Comparison of ENCODE assay signal across 9 mouse cellular contexts in the genomic region with DNA sequence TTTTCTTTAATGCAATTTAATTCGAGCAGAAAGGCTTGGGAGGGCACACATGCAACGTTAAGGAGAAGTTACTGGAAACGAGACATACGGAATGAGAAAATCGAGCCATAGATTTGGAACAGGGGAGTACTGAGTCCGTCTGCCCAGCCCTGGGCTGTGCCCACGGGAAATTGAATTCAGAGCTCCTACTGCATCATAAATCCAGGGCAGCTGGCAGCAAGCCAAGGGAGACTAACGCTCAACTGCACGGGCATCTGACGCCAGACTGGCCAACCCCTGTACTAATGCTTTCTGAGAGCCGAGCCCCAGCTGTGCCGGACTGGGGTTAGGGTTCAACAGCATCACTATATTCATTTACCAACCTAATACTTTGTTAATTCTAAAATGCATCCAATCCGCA. TPM values are rescaled to one million over a fixed set of nuclear protein-coding genes. Genes with fewer than 3 reads are reported as not detected.
DNase-seq lines count a peak whose midpoint lies in the region; ATAC-seq and TF ChIP-seq lines count a peak whose summit lies in the region.
"Had no signal": no experiment of that assay in that cellular context is flagged by ENCODE, and none has a peak within 500 bp of the region (broad histone marks: within the 10 kb centered on the region; RNA-seq: fewer than 3 reads in every experiment).

No protein-coding gene starts in this region.

- peaks cover 20% of the 10 kb centered on the region for H3K4me1 ChIP-seq in forebrain, embryonic 13.5 days
- peaks cover 26% of the 10 kb centered on the region for H3K4me1 ChIP-seq in forebrain, embryonic 15.5 days
- H3K4me1 ChIP-seq in kidney, embryonic 14.5 days (ENCODE audit: control insufficient read depth, insufficient read depth, low read length), result peaks cover 36% of the 10 kb centered on the region
- H3K4me1 ChIP-seq in midbrain, postnatal 0 days (ENCODE audit: insufficient read depth, low read length), result peaks cover 10% of the 10 kb centered on the region; the same call in 1 of the 2 replicates
- peaks cover 16% of the 10 kb centered on the region for H3K4me1 ChIP-seq in forebrain, embryonic 16.5 days (replicated peaks; ENCODE audit: control insufficient read depth, insufficient read depth, low read length)

- no peak overlapping the region for H3K27ac ChIP-seq in forebrain, embryonic 13.5 days
- H3K27ac ChIP-seq in forebrain, embryonic 15.5 days (replicated peaks), result no peak overlapping the region
- no peak overlapping the region for H3K27ac ChIP-seq in kidney, embryonic 14.5 days (ENCODE audit: low read depth, low read length)
- no peak overlapping the region for H3K27ac ChIP-seq in midbrain, postnatal 0 days (ENCODE audit: low read depth, low read length)
- H3K27ac ChIP-seq in forebrain, embryonic 16.5 days (ENCODE audit: low read length), result no peak overlapping the region
- H3K27ac ChIP-seq: left cerebral cortex, adult 2 months had no signal

- DNase-seq in urinary bladder, postnatal 14 days (ENCODE audit: low spot score), result peak; percentile 69
- no peak for DNase-seq in urinary bladder, adult 18-20 months (ENCODE audit: low spot score in 2 of 2)
- DNase-seq in midbrain, postnatal 0 days (ENCODE audit: low spot score), result peak; percentile 67
- no peak for DNase-seq in heart, postnatal 36 days

- 46% methylated on average over 13 of the region's 13 CpGs for WGBS in forebrain, embryonic 13.5 days
- WGBS in forebrain, embryonic 15.5 days, result 41% methylated on average over 13 of the region's 13 CpGs
- WGBS in kidney, embryonic 14.5 days, result 11% methylated on average over 13 of the region's 13 CpGs
- WGBS in midbrain, postnatal 0 days, result 29% methylated on average over 13 of the region's 13 CpGs
- 40% methylated on average over 13 of the region's 13 CpGs for WGBS in forebrain, embryonic 16.5 days

- H3K27me3 ChIP-seq in forebrain, embryonic 13.5 days, result no peaks in the 10 kb centered on the region
- no peaks in the 10 kb centered on the region for H3K27me3 ChIP-seq in forebrain, embryonic 15.5 days
- H3K27me3 ChIP-seq in kidney, embryonic 14.5 days (ENCODE audit: control insufficient read depth, insufficient read depth, low read length), result no peaks in the 10 kb centered on the region
- H3K27me3 ChIP-seq in midbrain, postnatal 0 days (ENCODE audit: insufficient read depth, low read length), result no peaks in the 10 kb centered on the region
- H3K27me3 ChIP-seq in forebrain, embryonic 16.5 days (replicated peaks; ENCODE audit: control insufficient read depth, insufficient read depth, low read length), result no peaks in the 10 kb centered on the region

- TF ChIP-seq CTCF in midbrain, postnatal 0 days (IDR thresholded peaks at IDR 0.05), result no peak

- H3K9ac ChIP-seq in forebrain, embryonic 13.5 days, result no peak overlapping the region
- no peak overlapping the region for H3K9ac ChIP-seq in forebrain, embryonic 15.5 days (replicated peaks)
- H3K9ac ChIP-seq in kidney, embryonic 14.5 days (ENCODE audit: low read depth, low read length), result no peak overlapping the region
- no peak overlapping the region for H3K9ac ChIP-seq in midbrain, postnatal 0 days (replicated peaks; ENCODE audit: low read length, poor library complexity, severe bottlenecking)
- no peak overlapping the region for H3K9ac ChIP-seq in forebrain, embryonic 16.5 days (replicated peaks; ENCODE audit: low read depth, low read length)

- ATAC-seq in forebrain, embryonic 13.5 days, result 0 out of 2 replicates have a peak, but pooled peaks have one; percentile 12
- ATAC-seq in forebrain, embryonic 15.5 days (replicated peaks), result no peak
- peak; percentile 44 for ATAC-seq in kidney, embryonic 14.5 days (ENCODE audit: low FRiP score, low TSS enrichment)
- ATAC-seq in midbrain, postnatal 0 days (ENCODE audit: low FRiP score), result no peak
- no peak for ATAC-seq in forebrain, embryonic 16.5 days

- no peak overlapping the region for H3K4me2 ChIP-seq in forebrain, embryonic 13.5 days
- H3K4me2 ChIP-seq in forebrain, embryonic 15.5 days (replicated peaks), result no peak overlapping the region
- 0 out of 2 replicates have a peak overlapping the region, but pooled peaks have one; percentile 15 for H3K4me2 ChIP-seq in kidney, embryonic 14.5 days (replicated peaks; ENCODE audit: low read depth, low read length)
- H3K4me2 ChIP-seq in midbrain, postnatal 0 days (ENCODE audit: low read depth, low read length, poor library complexity, severe bottlenecking), result no peak overlapping the region
- no peak overlapping the region for H3K4me2 ChIP-seq in forebrain, embryonic 16.5 days (ENCODE audit: low read length)

- no peaks in the 10 kb centered on the region for H3K36me3 ChIP-seq in forebrain, embryonic 13.5 days (ENCODE audit: poor library complexity, severe bottlenecking)
- H3K36me3 ChIP-seq in forebrain, embryonic 15.5 days, result no peaks in the 10 kb centered on the region
- no peaks in the 10 kb centered on the region for H3K36me3 ChIP-seq in kidney, embryonic 14.5 days (ENCODE audit: control insufficient read depth, insufficient read depth, low read length)
- no peaks in the 10 kb centered on the region for H3K36me3 ChIP-seq in midbrain, postnatal 0 days (ENCODE audit: insufficient read depth, low read length)
- no peaks in the 10 kb centered on the region for H3K36me3 ChIP-seq in forebrain, embryonic 16.5 days (ENCODE audit: control insufficient read depth, insufficient read depth)

- intact Hi-C loops in heart, postnatal 36 days (cut with DNase I), result no loop called here

- no peaks in the 10 kb centered on the region for H3K9me3 ChIP-seq in forebrain, embryonic 13.5 days (replicated peaks)
- no peaks in the 10 kb centered on the region for H3K9me3 ChIP-seq in forebrain, embryonic 15.5 days
- H3K9me3 ChIP-seq in kidney, embryonic 14.5 days (ENCODE audit: control insufficient read depth, low read length), result no peaks in the 10 kb centered on the region
- H3K9me3 ChIP-seq in midbrain, postnatal 0 days (ENCODE audit: low read length), result no peaks in the 10 kb centered on the region
- no peaks in the 10 kb centered on the region for H3K9me3 ChIP-seq in forebrain, embryonic 16.5 days (ENCODE audit: control insufficient read depth, low read length)

- H3K4me3 ChIP-seq in forebrain, embryonic 13.5 days, result no peak overlapping the region
- no peak overlapping the region for H3K4me3 ChIP-seq in forebrain, embryonic 15.5 days
- H3K4me3 ChIP-seq in kidney, embryonic 14.5 days (ENCODE audit: low read length), result no peak overlapping the region
- H3K4me3 ChIP-seq in midbrain, postnatal 0 days (ENCODE audit: low read depth, low read length), result no peak overlapping the region
- no peak overlapping the region for H3K4me3 ChIP-seq in forebrain, embryonic 16.5 days (replicated peaks; ENCODE audit: low read length)
- H3K4me3 ChIP-seq: left cerebral cortex, adult 2 months had no signal

RNA-seq across cellular contexts. Expression of a gene that starts 1.3 kb away (rescaled TPM):
- 24.0 and 26.4 TPM in 2 replicates for polyA plus RNA-seq in forebrain, embryonic 13.5 days (2015; fragmentation: Nextera tagmentation; extraction: Ambion mirVana)
- 38.4 and 42.6 TPM in 2 replicates for polyA plus RNA-seq in forebrain, embryonic 15.5 days (2015; fragmentation: Nextera tagmentation; extraction: Ambion mirVana)
- 35.7 and 64.9 TPM in 2 replicates for polyA plus RNA-seq in kidney, embryonic 14.5 days (2014; fragmentation: Nextera tagmentation; extraction: Ambion mirVana)
- 47.8 and 51.5 TPM in 2 replicates for total RNA-seq in midbrain, postnatal 0 days (2014; rRNA removed)
- polyA plus RNA-seq in midbrain, postnatal 0 days (2015; fragmentation: Nextera tagmentation; extraction: Ambion mirVana), result 34.1 and 35.4 TPM in 2 replicates
- polyA plus RNA-seq in forebrain, embryonic 16.5 days (2015; fragmentation: Nextera tagmentation; extraction: Ambion mirVana), result 48.8 and 51.9 TPM in 2 replicates
- 10 to 100 TPM; 34.7 to 40.7 TPM for total RNA-seq in heart, postnatal 36 days (2021)

Comparison
In these comparisons a context has a peak if more than half of its experiments do, and no peak if none do; other contexts are left out.
1. ATAC-seq: peak in forebrain, embryonic 13.5 days (single experiment) and kidney, embryonic 14.5 days (single experiment); none in forebrain, embryonic 15.5 days (single experiment), midbrain, postnatal 0 days (single experiment) and forebrain, embryonic 16.5 days (single experiment).
2. DNase-seq: peak in urinary bladder, postnatal 14 days (single experiment) and midbrain, postnatal 0 days (single experiment); none in urinary bladder, adult 18-20 months (0 of 2) and heart, postnatal 36 days (0 of 2).